Mouse (Mus musculus) urinary bladder, adult 2 months (tissue): ENCODE measurements around the gene Noct. TPM values are rescaled to one million over a fixed set of nuclear protein-coding genes. Genes with fewer than 3 reads are reported as not detected.
"Not testable (repeated sequence)": the region's sequence is repeated elsewhere in the genome, so short reads cannot be mapped to it uniquely, and the experiment has no call there.

Experiments
- DNase-seq: peaks from one replicate; pipeline ENCODE4 v3.0.0; 2022; ENCODE audit warnings: low spot score
- polyA plus RNA-seq: library from polyadenylated mRNA; depleted of rRNA; stranded (reverse); fragments of >200 nt; gene quantifications from 2 replicates; pipeline ENCODE4 v1.2.3, GENCODE M21; 2012

The Noct gene
- polyA plus RNA-seq, 1 experiment = 12.5 TPM

GRCm38 (mm10) chr3:51204897-51205296 is 19.4 kb upstream of the Noct start:
- no peak for DNase-seq

DNA sequence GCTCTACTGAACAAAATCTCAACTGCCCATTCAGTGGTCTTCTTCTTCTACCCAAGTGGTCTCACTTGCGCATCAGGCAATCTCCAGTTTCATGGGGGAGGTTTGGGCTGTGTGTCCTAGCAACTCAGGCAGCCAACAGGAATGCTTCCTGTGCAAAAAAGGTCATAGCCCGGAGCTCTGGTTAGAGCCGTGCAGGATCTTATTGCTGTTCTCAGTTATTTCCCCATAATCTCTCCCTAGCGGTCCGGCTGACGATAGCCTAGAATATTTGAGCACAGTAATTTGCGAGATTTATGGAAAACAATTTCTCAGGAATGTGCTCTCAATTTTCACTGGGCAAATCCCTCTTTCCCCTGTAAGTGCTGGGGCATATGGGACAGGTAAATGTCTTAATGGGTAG is 17.7 kb upstream of the Noct start:
- DNase-seq = no peak

DNA sequence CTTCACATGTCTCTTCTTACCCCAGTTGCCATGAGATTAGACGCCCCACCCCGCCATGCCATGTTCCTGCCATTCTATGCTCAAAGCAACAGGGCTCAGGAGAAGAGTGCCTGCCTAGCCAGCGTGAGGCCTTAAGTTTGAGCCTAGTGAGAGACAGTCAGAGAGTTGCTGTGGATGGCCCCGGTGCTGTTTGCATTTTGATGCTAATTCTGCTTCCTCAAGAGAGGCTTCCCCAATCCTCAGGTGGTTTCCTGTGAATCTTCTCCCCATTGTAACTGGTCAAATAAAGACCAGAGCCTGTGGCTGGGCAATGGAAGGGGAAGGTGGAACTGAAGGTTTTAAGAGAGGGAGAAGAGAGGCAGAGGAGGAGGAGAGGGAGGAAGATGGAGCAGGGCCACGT is 15.6 kb upstream of the Noct start:
- no peak for DNase-seq

DNA sequence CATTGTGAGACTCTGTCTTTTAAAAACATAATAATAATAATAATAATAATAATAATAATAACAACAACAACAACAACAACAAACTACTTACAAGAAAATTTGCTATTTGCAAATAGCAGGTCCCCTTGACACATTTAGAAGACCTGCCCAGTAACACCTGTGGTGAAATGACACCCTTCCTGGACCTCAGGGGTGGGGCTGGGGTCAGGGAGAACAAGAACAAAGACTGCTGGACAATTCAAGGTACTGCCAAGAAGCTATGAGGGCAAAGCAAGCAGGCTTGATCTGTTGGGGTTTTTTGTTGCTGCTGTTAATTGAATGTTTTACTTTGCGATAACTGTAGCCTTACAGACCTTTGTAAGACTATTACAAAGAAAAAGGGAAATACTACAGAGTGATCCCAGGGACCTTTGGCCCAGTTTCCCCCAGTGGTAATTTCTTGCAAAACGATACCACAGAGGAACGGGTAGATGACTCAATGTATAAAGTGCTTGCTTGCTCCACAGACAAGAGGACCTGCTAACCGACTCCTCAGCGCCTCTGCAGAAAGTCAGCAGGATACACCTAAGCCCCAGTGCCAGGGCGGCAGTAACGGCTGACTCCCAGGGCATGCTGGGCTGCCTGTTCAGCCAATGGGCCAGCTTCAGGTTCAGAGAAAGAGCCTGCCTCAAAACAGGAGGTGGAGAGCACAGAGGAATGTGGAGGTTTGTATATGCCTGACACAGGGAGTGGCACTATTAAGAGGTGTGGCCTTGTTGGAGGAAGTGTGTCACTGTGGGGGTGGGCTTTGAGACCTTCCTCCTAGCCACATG is 14.5 kb upstream of the Noct start:
- no peak for DNase-seq

GRCm38 (mm10) chr3:51210485-51210884 is 13.8 kb upstream of the Noct start:
- DNase-seq = no peak

GRCm38 (mm10) chr3:51213111-51213510 is 11.1 kb upstream of the Noct start:
- no peak for DNase-seq

GRCm38 (mm10) chr3:51215681-51216080 is 8.6 kb upstream of the Noct start:
- DNase-seq = no peak

DNA sequence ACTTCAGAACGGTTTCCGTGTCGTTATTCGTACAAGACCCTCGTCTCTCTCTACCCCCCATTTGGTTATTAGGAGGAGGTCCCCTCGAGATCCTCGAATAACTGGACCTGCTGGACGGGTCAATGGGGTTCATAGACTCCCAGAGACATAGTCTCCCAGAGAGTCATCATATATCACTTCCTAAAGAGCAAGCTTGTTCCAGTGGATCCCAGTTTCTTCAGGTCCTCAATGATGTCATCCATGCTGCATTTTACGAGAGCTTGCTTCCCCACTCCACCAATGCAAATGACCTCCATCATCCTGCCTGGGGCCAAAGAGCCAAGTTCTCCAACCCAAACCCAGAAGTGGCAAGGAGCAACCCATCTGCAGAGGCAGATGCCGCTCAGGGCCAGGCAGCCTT is 7.9 kb upstream of the Noct start:
- DNase-seq = not testable (repeated sequence)

GRCm38 (mm10) chr3:51218385-51218784 is 5.9 kb upstream of the Noct start:
- not testable (repeated sequence) for DNase-seq

DNA sequence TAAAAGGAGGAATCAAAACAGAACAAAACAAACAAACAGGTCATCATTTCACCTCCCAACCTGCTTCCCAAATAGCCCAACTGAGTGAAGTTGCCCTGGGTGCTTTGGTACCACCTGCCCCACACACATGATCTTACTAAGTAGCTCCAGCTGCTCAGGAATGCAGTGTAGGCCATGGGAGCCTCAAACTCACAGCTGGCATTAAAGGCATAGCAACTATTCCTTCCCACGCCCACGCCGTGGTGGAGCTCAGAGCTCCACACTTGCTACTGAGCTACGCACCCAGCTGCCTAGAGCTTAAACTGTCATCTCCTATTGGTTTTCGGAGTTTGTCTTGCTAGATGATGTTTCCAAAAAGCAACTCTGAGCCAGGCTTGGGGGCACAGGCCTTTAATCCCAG is 5.0 kb upstream of the Noct start:
- no peak for DNase-seq

DNA sequence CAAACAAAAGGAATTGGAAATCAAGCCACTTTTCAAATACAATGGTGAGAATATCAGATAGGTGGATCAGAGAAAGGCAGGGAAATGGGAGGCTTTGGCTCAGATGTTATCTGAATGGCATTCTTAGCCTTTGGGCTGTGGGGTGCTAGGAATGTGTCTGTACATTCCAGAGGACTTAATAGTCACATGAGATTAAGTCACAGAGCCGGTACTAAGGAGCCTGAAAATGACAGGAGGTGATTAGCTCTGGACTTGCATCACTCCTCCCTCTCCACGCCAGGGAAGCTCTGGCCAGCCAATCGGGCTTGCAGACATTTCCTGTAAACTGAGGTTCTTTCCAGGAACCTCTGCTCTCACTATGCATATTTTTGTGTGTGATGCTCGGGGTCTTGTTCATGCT is 3.4 kb upstream of the Noct start:
- DNase-seq = no peak

DNA sequence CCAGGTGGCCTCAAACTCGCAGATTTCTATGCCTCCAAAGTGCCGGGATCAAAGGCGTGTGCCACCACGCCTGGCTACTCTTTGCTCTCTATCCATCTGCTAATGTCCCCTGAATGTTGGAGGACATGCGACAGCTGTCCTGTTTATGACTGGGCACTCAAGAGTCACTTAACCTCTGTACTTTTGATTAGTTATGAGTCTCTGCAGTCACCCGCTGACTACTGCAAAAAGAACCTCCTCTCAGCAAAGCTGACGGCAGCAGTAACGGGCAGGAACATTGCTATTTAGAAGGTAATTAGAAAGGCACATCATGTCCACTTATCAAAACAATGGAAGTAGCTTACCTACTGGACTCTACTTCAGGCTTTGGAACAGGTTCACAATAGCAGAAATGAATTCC is 2.4 kb upstream of the Noct start:
- DNase-seq = no peak

DNA sequence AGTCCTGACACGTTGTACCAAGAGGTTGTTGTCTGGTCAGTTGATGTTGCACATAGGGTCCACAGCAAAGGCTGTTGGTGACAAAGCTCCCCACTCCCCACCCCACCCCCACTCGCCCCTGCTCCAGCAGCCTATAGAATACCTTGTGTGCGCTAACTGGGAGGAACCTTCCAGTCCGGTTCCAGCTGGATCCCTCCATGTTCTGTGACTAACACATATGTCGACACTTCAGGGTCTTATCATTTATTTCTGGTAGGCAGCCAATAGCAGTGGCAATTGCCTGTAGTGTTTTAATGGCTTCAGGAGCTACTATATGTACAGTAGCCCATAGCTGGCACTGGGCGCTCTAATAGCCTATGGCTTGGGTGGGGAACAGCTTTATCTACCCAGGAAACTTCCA is 1.9 kb upstream of the Noct start:
- DNase-seq = no peak

DNA sequence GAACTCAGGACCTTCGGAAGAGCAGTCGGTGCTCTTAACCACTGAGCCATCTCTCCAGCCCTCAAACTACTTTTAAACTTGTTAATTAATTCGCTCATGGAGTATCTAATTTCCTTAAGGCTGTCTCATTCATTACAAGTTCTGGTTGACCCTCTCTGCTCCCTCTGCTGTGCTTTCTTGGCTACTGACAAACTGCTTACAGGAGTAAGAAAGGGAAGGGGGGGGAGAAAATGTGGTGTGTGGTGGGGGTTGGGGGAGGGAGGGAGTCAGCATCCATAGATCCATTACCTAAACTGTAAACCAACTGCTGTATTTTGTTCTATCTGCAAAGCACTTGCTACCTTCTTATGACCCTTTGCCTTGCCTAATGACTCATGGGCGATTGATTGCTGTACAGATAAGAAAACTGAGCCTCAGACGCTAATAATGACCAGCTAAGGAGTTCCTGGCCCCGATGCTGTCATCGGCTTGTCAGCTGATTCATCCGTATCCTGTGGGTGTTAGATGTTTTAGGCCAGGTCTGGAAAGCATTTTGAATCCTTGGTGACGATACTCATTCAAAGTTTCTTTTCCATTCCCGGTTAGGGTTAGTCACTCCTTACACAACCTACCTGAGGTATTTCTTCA is 1.3 kb upstream of the Noct start:
- DNase-seq = no peak

DNA sequence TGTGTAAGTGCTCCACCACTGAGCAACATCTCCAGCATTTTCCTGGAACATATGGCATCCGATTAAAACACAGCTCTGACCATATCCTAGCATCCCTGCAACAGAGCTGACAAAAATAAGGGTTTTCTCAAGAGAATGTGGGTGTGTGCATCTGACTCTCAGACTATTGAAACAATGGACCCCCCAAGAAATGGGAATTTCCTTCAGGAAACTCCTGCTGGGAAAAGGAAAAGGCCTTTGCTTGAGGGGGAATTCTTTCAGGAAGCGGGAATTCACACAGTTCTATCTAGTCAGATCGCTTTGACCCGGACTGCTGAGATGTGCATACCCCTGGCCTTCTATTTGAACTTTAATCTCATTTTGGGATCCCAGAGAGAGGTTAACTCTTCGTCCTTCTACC is 691 bp upstream of the Noct start:
- DNase-seq = no peak

DNA sequence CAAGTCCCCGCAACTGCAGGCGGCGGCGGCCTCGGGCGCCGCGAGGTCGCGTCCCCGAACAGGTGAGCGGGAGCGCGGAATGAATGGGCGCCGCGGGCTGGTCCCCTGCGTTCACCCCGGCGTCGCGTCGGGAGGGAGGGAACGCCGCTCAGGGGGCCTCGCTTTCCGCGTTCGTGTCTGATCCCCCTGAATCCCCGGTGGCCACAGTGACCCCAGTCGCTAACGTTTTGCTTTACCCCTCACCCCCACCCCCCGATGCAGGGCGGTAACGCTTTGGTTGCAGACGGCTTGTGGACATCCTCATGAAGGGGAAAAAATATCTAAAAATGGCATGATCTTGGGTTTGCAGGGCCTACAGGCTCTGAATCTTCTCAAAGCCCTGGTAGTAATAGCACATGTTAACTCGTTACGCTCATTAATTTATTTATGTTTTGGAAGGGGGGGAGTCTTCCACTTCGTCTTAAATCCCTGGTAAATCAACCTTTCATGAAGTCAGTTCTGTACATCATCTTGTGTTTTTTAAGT is 1.0 kb downstream of the Noct start:
- DNase-seq = no peak

GRCm38 (mm10) chr3:51225979-51226378 is 1.7 kb downstream of the Noct start:
- no peak for DNase-seq

DNA sequence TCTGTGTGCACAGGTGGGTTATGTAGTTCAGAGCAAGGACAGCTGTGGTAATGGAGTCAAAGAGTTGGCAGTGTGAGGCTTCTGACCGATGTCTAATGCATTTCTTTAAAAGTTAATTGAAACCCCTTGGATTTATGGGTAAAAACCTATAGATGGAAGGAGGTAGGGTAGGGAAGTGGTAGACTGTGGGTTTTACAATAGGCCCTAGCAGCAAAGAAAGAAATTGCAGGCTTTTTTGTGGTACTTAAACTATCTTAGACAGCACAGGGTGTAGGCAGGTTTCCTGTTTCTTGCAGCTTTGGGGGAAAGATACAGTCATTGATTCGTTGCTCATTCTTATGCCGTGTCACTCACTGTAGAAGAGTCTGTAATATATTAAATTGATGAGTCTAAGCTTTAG is 2.4 kb downstream of the Noct start:
- DNase-seq = no peak

- DNase-seq = no peak
Observed at GRCm38 (mm10) chr3:51228038-51228820, 4.0 kb downstream of the Noct start.

- DNase-seq = no peak
Observed at GRCm38 (mm10) chr3:51228821-51229205, 4.6 kb downstream of the Noct start.

DNA sequence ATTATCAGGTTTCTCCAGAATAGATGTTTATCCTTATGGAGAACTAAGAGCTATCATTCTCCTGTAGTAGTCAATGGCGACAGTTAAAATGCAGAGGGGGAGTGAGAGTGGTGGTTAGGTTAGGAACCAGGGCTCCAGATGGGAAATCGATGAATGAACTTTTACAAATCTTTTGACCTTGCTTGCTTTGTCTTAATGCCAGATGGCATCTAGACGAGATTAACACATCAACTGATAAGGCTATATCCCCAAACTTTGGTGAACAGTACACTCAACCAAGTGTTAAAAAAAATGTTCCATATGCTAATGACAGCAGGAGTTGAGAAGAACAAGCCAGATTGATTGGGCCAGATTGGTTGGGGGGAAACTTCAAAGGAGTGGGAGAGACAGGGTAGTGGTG is 5.0 kb downstream of the Noct start:
- DNase-seq = no peak

DNA sequence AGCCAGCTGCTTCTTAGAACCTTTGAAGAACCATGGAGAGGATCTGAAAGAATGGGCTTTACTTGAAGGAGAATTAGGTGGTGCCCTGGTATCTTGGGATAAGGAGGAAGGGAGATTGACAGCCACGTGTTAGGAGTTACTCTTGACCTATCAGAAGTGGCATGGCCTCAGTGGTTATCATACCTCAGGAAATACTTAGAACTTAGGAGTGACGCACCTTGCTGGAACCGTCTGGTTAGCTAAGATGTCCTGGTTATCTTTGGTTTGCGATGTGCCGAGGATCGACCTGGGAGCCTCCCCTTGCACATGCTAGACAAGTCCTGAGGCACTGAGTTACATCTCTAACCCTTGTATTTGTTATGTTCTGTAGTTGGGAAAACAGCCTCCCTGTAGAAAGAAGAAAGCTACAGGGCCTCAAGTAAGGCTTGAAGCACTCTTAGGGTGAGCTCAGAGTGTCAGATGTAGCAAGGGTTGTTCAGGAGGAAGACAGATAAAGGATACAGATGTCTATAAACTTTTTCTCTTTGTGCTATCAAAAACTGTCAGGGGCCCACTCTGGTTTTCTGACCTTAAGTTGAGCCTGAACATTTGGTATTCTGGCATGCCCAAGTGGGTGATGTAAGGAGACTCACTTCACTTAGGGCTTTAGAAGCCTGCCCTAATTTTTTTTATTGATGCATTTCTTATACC is 6.0 kb downstream of the Noct start:
- DNase-seq = no peak
